Mouse (Mus musculus): ENCODE results near the gene Syt12. TPM values are rescaled to one million over a fixed set of nuclear protein-coding genes. Genes with fewer than 3 reads are reported as not detected.

Gene Syt12
- polyA plus RNA-seq, 1 experiment from 2014 or later: 1.7 TPM

GRCm38 (mm10) chr19:4423021-4423420 is 54.2 kb downstream of the Syt12 start:
- H3K4me2 ChIP-seq (replicated peaks): no peak overlapping the region
- H3K4me1 ChIP-seq: peaks cover 3% of the 10 kb centered on the region; the same call in 1 of the 2 replicates
- H3K4me3 ChIP-seq (replicated peaks): no peak overlapping the region
- H3K36me3 ChIP-seq: peaks cover 38% of the 10 kb centered on the region
- no peak for ATAC-seq (ENCODE audit: insufficient number of reproducible peaks, low FRiP score, low TSS enrichment, low read depth)
- WGBS: 81% methylated on average over 3 of the region's 3 CpGs
- no peaks in the 10 kb centered on the region for H3K9me3 ChIP-seq (replicated peaks)
- no peaks in the 10 kb centered on the region for H3K27me3 ChIP-seq
- H3K9ac ChIP-seq: no peak overlapping the region
- no peak overlapping the region for H3K27ac ChIP-seq (replicated peaks)

GRCm38 (mm10) chr19:4422581-4422980 is 54.7 kb downstream of the Syt12 start:
- H3K36me3 ChIP-seq: peaks cover 34% of the 10 kb centered on the region
- no peak for ATAC-seq (ENCODE audit: insufficient number of reproducible peaks, low FRiP score, low TSS enrichment, low read depth)
- H3K27ac ChIP-seq (replicated peaks): no peak overlapping the region
- 91% methylated on average over 3 of the region's 3 CpGs for WGBS
- no peak overlapping the region for H3K9ac ChIP-seq
- H3K4me1 ChIP-seq: peaks cover 3% of the 10 kb centered on the region; the same call in 1 of the 2 replicates
- H3K9me3 ChIP-seq (replicated peaks): no peaks in the 10 kb centered on the region
- H3K27me3 ChIP-seq: no peaks in the 10 kb centered on the region
- H3K4me2 ChIP-seq (replicated peaks): no peak overlapping the region
- no peak overlapping the region for H3K4me3 ChIP-seq (replicated peaks)

- Histone ChIP-seq H3K4me3 (replicated peaks) (no peak overlapping the region), H3K9me3 (replicated peaks) (no peaks in the 10 kb centered on the region), H3K27me3 (no peaks in the 10 kb centered on the region), H3K4me1 (peaks cover 3% of the 10 kb centered on the region; the same call in 1 of the 2 replicates), H3K9ac (no peak overlapping the region), H3K27ac (replicated peaks) (peak overlapping the region; percentile 65), H3K4me2 (replicated peaks) (no peak overlapping the region), H3K36me3 (peaks cover 13% of the 10 kb centered on the region)
- WGBS: 76% methylated on average over 8 of the region's 8 CpGs
- ATAC-seq (ENCODE audit: insufficient number of reproducible peaks, low FRiP score, low TSS enrichment, low read depth): peak; percentile 52; the same call in 1 of the 2 replicates
Observed at GRCm38 (mm10) chr19:4420153-4420910, 56.9 kb downstream of the Syt12 start.

- Histone ChIP-seq H3K9ac (no peak overlapping the region), H3K27ac (replicated peaks) (peak overlapping the region; percentile 65; the same call in 1 of the 2 replicates), H3K4me3 (replicated peaks) (no peak overlapping the region), H3K36me3 (peaks cover 7% of the 10 kb centered on the region; the same call in 1 of the 2 replicates), H3K27me3 (no peaks in the 10 kb centered on the region), H3K4me1 (peaks cover 3% of the 10 kb centered on the region; the same call in 1 of the 2 replicates), H3K4me2 (replicated peaks) (no peak overlapping the region), H3K9me3 (replicated peaks) (no peaks in the 10 kb centered on the region)
- no peak for ATAC-seq (ENCODE audit: insufficient number of reproducible peaks, low FRiP score, low TSS enrichment, low read depth)
- WGBS: 83% methylated on average over 5 of the region's 5 CpGs
Observed at GRCm38 (mm10) chr19:4419711-4420110, 57.5 kb downstream of the Syt12 start.

- Histone ChIP-seq H3K9ac (no peak overlapping the region), H3K27ac (replicated peaks) (no peak overlapping the region), H3K4me2 (replicated peaks) (no peak overlapping the region), H3K9me3 (replicated peaks) (no peaks in the 10 kb centered on the region), H3K27me3 (no peaks in the 10 kb centered on the region), H3K4me3 (replicated peaks) (no peak overlapping the region), H3K4me1 (peaks cover 3% of the 10 kb centered on the region; the same call in 1 of the 2 replicates), H3K36me3 (peaks cover 6% of the 10 kb centered on the region; the same call in 1 of the 2 replicates)
- no peak for ATAC-seq (ENCODE audit: insufficient number of reproducible peaks, low FRiP score, low TSS enrichment, low read depth)
Observed at GRCm38 (mm10) chr19:4417713-4418112, 59.5 kb downstream of the Syt12 start.

- no peak overlapping the region for H3K4me3 ChIP-seq (replicated peaks)
- H3K4me2 ChIP-seq (replicated peaks): no peak overlapping the region
- H3K4me1 ChIP-seq: peaks cover 3% of the 10 kb centered on the region; the same call in 1 of the 2 replicates
- no peak; the same call in 1 of the 2 replicates for ATAC-seq (ENCODE audit: insufficient number of reproducible peaks, low FRiP score, low TSS enrichment, low read depth)
- H3K9ac ChIP-seq: no peak overlapping the region
- H3K27me3 ChIP-seq: no peaks in the 10 kb centered on the region
- peaks cover 6% of the 10 kb centered on the region; the same call in 1 of the 2 replicates for H3K36me3 ChIP-seq
- H3K9me3 ChIP-seq (replicated peaks): no peaks in the 10 kb centered on the region
- no peak overlapping the region for H3K27ac ChIP-seq (replicated peaks)
- 0% methylated on average over 1 of the region's 1 CpGs for WGBS
Observed at GRCm38 (mm10) chr19:4417183-4417582, 60.1 kb downstream of the Syt12 start.

GRCm38 (mm10) chr19:4414631-4415030 is 62.6 kb downstream of the Syt12 start:
- no peak for ATAC-seq (ENCODE audit: insufficient number of reproducible peaks, low FRiP score, low TSS enrichment, low read depth)
- H3K27me3 ChIP-seq: no peaks in the 10 kb centered on the region
- no peaks in the 10 kb centered on the region for H3K9me3 ChIP-seq (replicated peaks)
- no peak overlapping the region for H3K4me2 ChIP-seq (replicated peaks)
- no peak overlapping the region for H3K4me3 ChIP-seq (replicated peaks)
- no peaks in the 10 kb centered on the region for H3K4me1 ChIP-seq
- WGBS: 80% methylated on average over 1 of the region's 1 CpGs
- no peaks in the 10 kb centered on the region for H3K36me3 ChIP-seq
- H3K27ac ChIP-seq (replicated peaks): no peak overlapping the region
- H3K9ac ChIP-seq: no peak overlapping the region

GRCm38 (mm10) chr19:4409062-4409461 is 68.2 kb downstream of the Syt12 start:
- Histone ChIP-seq H3K9ac (no peak overlapping the region), H3K27me3 (no peaks in the 10 kb centered on the region), H3K27ac (replicated peaks) (no peak overlapping the region), H3K4me3 (replicated peaks) (no peak overlapping the region), H3K4me2 (replicated peaks) (no peak overlapping the region), H3K36me3 (no peaks in the 10 kb centered on the region), H3K9me3 (replicated peaks) (no peaks in the 10 kb centered on the region), H3K4me1 (no peaks in the 10 kb centered on the region)
- ATAC-seq (ENCODE audit: insufficient number of reproducible peaks, low FRiP score, low TSS enrichment, low read depth): no peak
- WGBS: 51% methylated on average over 2 of the region's 2 CpGs

GRCm38 (mm10) chr19:4404840-4405239 is 72.4 kb downstream of the Syt12 start:
- H3K27ac ChIP-seq (replicated peaks): no peak overlapping the region
- no peaks in the 10 kb centered on the region for H3K36me3 ChIP-seq
- H3K4me2 ChIP-seq (replicated peaks): no peak overlapping the region
- no peaks in the 10 kb centered on the region for H3K4me1 ChIP-seq
- no peak overlapping the region for H3K4me3 ChIP-seq (replicated peaks)
- no peaks in the 10 kb centered on the region for H3K9me3 ChIP-seq (replicated peaks)
- WGBS: 92% methylated on average over 2 of the region's 2 CpGs
- H3K9ac ChIP-seq: no peak overlapping the region
- no peak for ATAC-seq (ENCODE audit: insufficient number of reproducible peaks, low FRiP score, low TSS enrichment, low read depth)
- no peaks in the 10 kb centered on the region for H3K27me3 ChIP-seq

GRCm38 (mm10) chr19:4398959-4399358 is 78.3 kb downstream of the Syt12 start:
- no peak overlapping the region; the same call in 1 of the 2 replicates for H3K27ac ChIP-seq (replicated peaks)
- no peak overlapping the region; the same call in 1 of the 2 replicates for H3K4me2 ChIP-seq (replicated peaks)
- 69% methylated on average over 4 of the region's 4 CpGs for WGBS
- ATAC-seq (ENCODE audit: insufficient number of reproducible peaks, low FRiP score, low TSS enrichment, low read depth): no peak
- H3K36me3 ChIP-seq: no peaks in the 10 kb centered on the region
- H3K9ac ChIP-seq: no peak overlapping the region
- no peaks in the 10 kb centered on the region for H3K9me3 ChIP-seq (replicated peaks)
- H3K4me1 ChIP-seq: peaks cover 17% of the 10 kb centered on the region
- H3K4me3 ChIP-seq (replicated peaks): no peak overlapping the region; the same call in 1 of the 2 replicates
- no peaks in the 10 kb centered on the region for H3K27me3 ChIP-seq

- Histone ChIP-seq H3K36me3 (no peaks in the 10 kb centered on the region), H3K27me3 (no peaks in the 10 kb centered on the region), H3K4me3 (replicated peaks) (peak overlapping the region; percentile 99), H3K27ac (replicated peaks) (peak overlapping the region; percentile 90), H3K4me1 (peaks cover 18% of the 10 kb centered on the region), H3K9me3 (replicated peaks) (no peaks in the 10 kb centered on the region), H3K9ac (peak overlapping the region; percentile 62), H3K4me2 (replicated peaks) (peak overlapping the region; percentile 70)
- ATAC-seq (ENCODE audit: insufficient number of reproducible peaks, low FRiP score, low TSS enrichment, low read depth): no peak
- 29% methylated on average over 8 of the region's 8 CpGs for WGBS
Observed at GRCm38 (mm10) chr19:4398630-4398948, 78.7 kb downstream of the Syt12 start.

Measured in embryonic facial prominence, embryonic 15.5 days (tissue).